Mouse (Mus musculus): ENCODE data around the gene Saxo1. TPM values are rescaled to one million over a fixed set of nuclear protein-coding genes. Genes with fewer than 3 reads are reported as not detected.

Gene Saxo1
- total RNA-seq, 2 experiments from 2014 or later: not detected

- intact Hi-C loops (cut with DNase I): no loop called here
- DNase-seq: no peak
Measured at GRCm38 (mm10) chr4:86533406-86534090, 24.6 kb downstream of the Saxo1 start.

GRCm38 (mm10) chr4:86529161-86529560 is 29.0 kb downstream of the Saxo1 start:
- intact Hi-C loops (cut with DNase I): no loop called here
- no peak for DNase-seq

- peak; percentile 16 to 24 for DNase-seq
- intact Hi-C loops (cut with DNase I): no loop called here
Measured at GRCm38 (mm10) chr4:86527162-86528136, 30.7 kb downstream of the Saxo1 start.

- intact Hi-C loops (cut with DNase I): no loop called here
- DNase-seq: no peak
Measured at GRCm38 (mm10) chr4:86524483-86524882, 33.6 kb downstream of the Saxo1 start.

GRCm38 (mm10) chr4:86523771-86524170 is 34.4 kb downstream of the Saxo1 start:
- no peak for DNase-seq
- intact Hi-C loops (cut with DNase I): no loop called here

GRCm38 (mm10) chr4:86520695-86521094 is 37.4 kb downstream of the Saxo1 start:
- intact Hi-C loops (cut with DNase I): no loop called here
- no peak for DNase-seq

GRCm38 (mm10) chr4:86519953-86520352 is 38.2 kb downstream of the Saxo1 start:
- DNase-seq: no peak
- intact Hi-C loops (cut with DNase I): no loop called here

- intact Hi-C loops (cut with DNase I): no loop called here
- peak in 1 of 2 experiments; percentile 14 for DNase-seq
Measured at GRCm38 (mm10) chr4:86504656-86505055, 53.5 kb downstream of the Saxo1 start.

- no peak for DNase-seq
- intact Hi-C loops (cut with DNase I): no loop called here
Measured at GRCm38 (mm10) chr4:86499561-86499960, 58.6 kb downstream of the Saxo1 start.

GRCm38 (mm10) chr4:86498754-86499153 is 59.4 kb downstream of the Saxo1 start:
- intact Hi-C loops (cut with DNase I): no loop called here
- DNase-seq: peak; percentile 72 to 78

GRCm38 (mm10) chr4:86489128-86489527 is 69.0 kb downstream of the Saxo1 start:
- intact Hi-C loops (cut with DNase I): loop anchor here (10.0 kb wide), 3 partner anchors 434 to 654 kb away; no protein-coding TSS in a partner anchor
- DNase-seq: peak; percentile 38 to 41

GRCm38 (mm10) chr4:86486901-86487300 is 71.2 kb downstream of the Saxo1 start:
- intact Hi-C loops (cut with DNase I): loop anchor here (10.0 kb wide), 3 partner anchors 432 to 652 kb away; no protein-coding TSS in a partner anchor
- no peak for DNase-seq

GRCm38 (mm10) chr4:86486491-86486890 is 71.6 kb downstream of the Saxo1 start:
- no peak for DNase-seq
- intact Hi-C loops (cut with DNase I): loop anchor here (10.0 kb wide), 3 partner anchors 432 to 652 kb away; no protein-coding TSS in a partner anchor

GRCm38 (mm10) chr4:86485052-86485451 is 73.1 kb downstream of the Saxo1 start:
- DNase-seq: no peak
- intact Hi-C loops (cut with DNase I): loop anchor here (10.0 kb wide), 3 partner anchors 430 to 650 kb away; no protein-coding TSS in a partner anchor

GRCm38 (mm10) chr4:86483686-86484085 is 74.4 kb downstream of the Saxo1 start:
- DNase-seq: no peak
- intact Hi-C loops (cut with DNase I): loop anchor here (10.0 kb wide), 3 partner anchors 429 to 649 kb away; no protein-coding TSS in a partner anchor

- peak in 1 of 2 experiments; percentile 15 for DNase-seq
- intact Hi-C loops (cut with DNase I): loop anchor here (10.0 kb wide), 3 partner anchors 428 to 648 kb away; no protein-coding TSS in a partner anchor
Measured at GRCm38 (mm10) chr4:86483013-86483615, 75.0 kb downstream of the Saxo1 start.

- peak in 1 of 2 experiments; percentile 22 for DNase-seq
Measured at GRCm38 (mm10) chr4:86480891-86481290, 77.2 kb downstream of the Saxo1 start.

GRCm38 (mm10) chr4:86464808-86465207 is 93.3 kb downstream of the Saxo1 start:
- intact Hi-C loops (cut with DNase I): no loop called here

More at GRCm38 (mm10) chr4:86480891-86481290, 77.2 kb downstream of the Saxo1 start:
- intact Hi-C loops (cut with DNase I): loop anchor here (10.0 kb wide), 3 partner anchors 426 to 646 kb away; no protein-coding TSS in a partner anchor

GRCm38 (mm10) chr4:86450468-86450867 is 107.7 kb downstream of the Saxo1 start:
- DNase-seq: no peak
- intact Hi-C loops (cut with DNase I): no loop called here

More at GRCm38 (mm10) chr4:86464808-86465207, 93.3 kb downstream of the Saxo1 start:
- DNase-seq: no peak

GRCm38 (mm10) chr4:86436336-86436735 is 121.8 kb downstream of the Saxo1 start:
- intact Hi-C loops (cut with DNase I): no loop called here
- no peak for DNase-seq

Measured in heart, postnatal 10 days (tissue).